Mouse (Mus musculus): ENCODE results near the gene Taok3. TPM values are rescaled to one million over a fixed set of nuclear protein-coding genes. Genes with fewer than 3 reads are reported as not detected.

Gene Taok3
- polyA plus RNA-seq, 1 experiment from 2014 or later = 8.0 TPM

- Histone ChIP-seq H3K9ac (replicated peaks) (peak overlapping the region; percentile 56; the same call in 1 of the 2 replicates), H3K27ac (no peak overlapping the region), H3K4me3 (replicated peaks) (peak overlapping the region; percentile 44), H3K4me1 (replicated peaks) (peaks cover 17% of the 10 kb centered on the region), H3K9me3 (no peaks in the 10 kb centered on the region), H3K36me3 (no peaks in the 10 kb centered on the region), H3K4me2 (peak overlapping the region; percentile 85), H3K27me3 (peaks cover 37% of the 10 kb centered on the region)
- ATAC-seq (ENCODE audit: insufficient number of reproducible peaks, insufficient read depth, low FRiP score, low TSS enrichment, low read depth) = no peak
- 7% methylated on average over 12 of the region's 12 CpGs for WGBS
These were observed 120.4 kb downstream of the Taok3 start for GRCm38 (mm10) chr5:117240321-117240731.

DNA sequence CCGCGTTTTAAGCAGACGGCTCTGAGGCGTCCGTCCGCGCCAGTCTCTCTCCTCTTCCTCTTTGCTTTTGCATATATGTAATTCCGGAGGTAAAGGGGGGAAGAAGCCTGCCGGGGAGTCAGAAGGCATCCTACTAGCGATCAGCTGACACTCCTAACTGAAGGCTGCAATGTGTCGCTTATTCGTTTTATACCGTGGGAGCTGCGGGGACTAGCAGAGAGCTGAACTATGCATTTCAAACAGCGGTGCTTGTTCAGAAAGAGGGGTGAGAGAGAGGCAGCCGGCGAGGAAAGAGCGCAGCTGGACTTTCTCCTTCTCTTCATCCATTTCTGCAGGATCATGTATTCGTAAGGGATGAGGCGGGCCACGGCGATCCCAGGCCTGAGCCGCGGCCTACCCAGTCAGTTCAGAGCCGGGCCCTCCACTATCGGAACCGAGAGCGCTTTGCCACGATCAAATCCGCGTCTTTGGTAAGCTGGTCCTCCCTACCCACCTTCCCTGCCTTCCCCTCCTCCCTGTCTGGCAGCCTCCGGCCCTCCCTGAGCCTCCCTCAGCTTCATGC lies 120.9 kb downstream of the Taok3 start:
- Histone ChIP-seq H3K27me3 (peaks cover 37% of the 10 kb centered on the region), H3K9me3 (no peaks in the 10 kb centered on the region), H3K36me3 (no peaks in the 10 kb centered on the region), H3K4me1 (replicated peaks) (peaks cover 17% of the 10 kb centered on the region), H3K4me3 (replicated peaks) (peak overlapping the region; percentile 44), H3K4me2 (peak overlapping the region; percentile 85), H3K27ac (no peak overlapping the region), H3K9ac (replicated peaks) (peak overlapping the region; percentile 56)
- no peak for ATAC-seq (ENCODE audit: insufficient number of reproducible peaks, insufficient read depth, low FRiP score, low TSS enrichment, low read depth)
- WGBS = 2% methylated on average over 32 of the region's 32 CpGs

- Histone ChIP-seq H3K27ac (no peak overlapping the region), H3K4me3 (replicated peaks) (no peak overlapping the region), H3K9ac (replicated peaks) (no peak overlapping the region), H3K4me2 (no peak overlapping the region), H3K9me3 (no peaks in the 10 kb centered on the region), H3K4me1 (replicated peaks) (peaks cover 17% of the 10 kb centered on the region), H3K36me3 (no peaks in the 10 kb centered on the region), H3K27me3 (peaks cover 37% of the 10 kb centered on the region)
- 52% methylated on average over 16 of the region's 16 CpGs for WGBS
- no peak for ATAC-seq (ENCODE audit: insufficient number of reproducible peaks, insufficient read depth, low FRiP score, low TSS enrichment, low read depth)
These were observed 122.1 kb downstream of the Taok3 start for GRCm38 (mm10) chr5:117241935-117242531.

DNA sequence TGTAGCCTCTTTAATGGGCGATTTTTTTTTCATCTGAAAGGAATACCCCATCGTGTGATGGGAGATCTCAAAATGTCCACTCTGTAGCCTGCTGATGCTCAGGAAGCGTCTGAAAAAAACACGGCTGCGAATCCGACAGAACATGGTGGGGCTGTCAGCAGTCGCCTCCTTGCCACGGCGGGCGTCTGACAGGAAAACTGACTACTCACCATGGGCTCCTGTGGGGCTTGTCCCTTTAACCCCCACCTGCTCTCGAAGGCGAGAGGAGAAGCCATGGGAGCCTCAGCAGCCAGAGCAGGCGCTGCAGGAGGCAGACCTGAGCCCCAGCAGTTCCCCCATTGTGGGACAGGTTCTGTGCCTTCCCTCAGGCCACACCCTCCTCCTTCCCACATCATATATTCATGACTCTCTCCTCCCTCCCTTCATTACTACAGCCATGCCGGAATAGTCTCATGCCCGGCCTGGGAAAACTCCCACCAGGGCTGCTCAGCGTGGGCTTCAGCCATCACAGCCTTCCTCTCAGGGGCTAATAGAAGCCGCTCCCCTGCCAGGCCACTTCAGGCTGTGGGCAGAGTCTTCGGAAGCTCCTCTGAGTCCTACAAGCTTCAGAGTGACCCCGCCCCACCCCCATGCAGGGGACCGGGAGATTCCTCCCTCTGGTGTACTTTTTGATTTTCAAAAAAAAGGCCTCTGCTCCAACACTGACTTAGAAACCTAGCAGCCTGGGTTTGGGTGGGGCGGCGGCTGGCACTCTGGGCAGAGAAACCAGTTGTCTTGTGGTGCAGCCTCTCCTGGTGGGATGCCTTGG lies 122.9 kb downstream of the Taok3 start:
- no peak for ATAC-seq (ENCODE audit: insufficient number of reproducible peaks, insufficient read depth, low FRiP score, low TSS enrichment, low read depth)
- Histone ChIP-seq H3K4me1 (replicated peaks) (peaks cover 17% of the 10 kb centered on the region), H3K4me2 (peak overlapping the region; percentile 49), H3K4me3 (replicated peaks) (peak overlapping the region; percentile 25), H3K36me3 (no peaks in the 10 kb centered on the region), H3K9ac (replicated peaks) (no peak overlapping the region), H3K27me3 (peaks cover 37% of the 10 kb centered on the region), H3K9me3 (no peaks in the 10 kb centered on the region), H3K27ac (no peak overlapping the region)
- 28% methylated on average over 22 of the region's 22 CpGs for WGBS

- Histone ChIP-seq H3K9ac (replicated peaks) (no peak overlapping the region), H3K9me3 (no peaks in the 10 kb centered on the region), H3K27ac (no peak overlapping the region), H3K36me3 (no peaks in the 10 kb centered on the region), H3K27me3 (peaks cover 33% of the 10 kb centered on the region), H3K4me3 (replicated peaks) (no peak overlapping the region), H3K4me2 (no peak overlapping the region), H3K4me1 (replicated peaks) (peaks cover 23% of the 10 kb centered on the region)
- ATAC-seq (ENCODE audit: insufficient number of reproducible peaks, insufficient read depth, low FRiP score, low TSS enrichment, low read depth) = no peak
- 83% methylated on average over 8 of the region's 8 CpGs for WGBS
These were observed 125.2 kb downstream of the Taok3 start for GRCm38 (mm10) chr5:117245170-117245569.

- Histone ChIP-seq H3K27me3 (peaks cover 2% of the 10 kb centered on the region; the same call in 1 of the 2 replicates), H3K4me3 (replicated peaks) (no peak overlapping the region), H3K9me3 (no peaks in the 10 kb centered on the region), H3K4me1 (replicated peaks) (peaks cover 14% of the 10 kb centered on the region), H3K4me2 (no peak overlapping the region), H3K27ac (no peak overlapping the region), H3K9ac (replicated peaks) (no peak overlapping the region), H3K36me3 (no peaks in the 10 kb centered on the region)
- 16% methylated on average over 10 of the region's 10 CpGs for WGBS
- ATAC-seq (ENCODE audit: insufficient number of reproducible peaks, insufficient read depth, low FRiP score, low TSS enrichment, low read depth) = no peak
These were observed 128.4 kb downstream of the Taok3 start for GRCm38 (mm10) chr5:117248351-117248750.

GRCm38 (mm10) chr5:117250796-117251195 lies 130.9 kb downstream of the Taok3 start:
- no peak for ATAC-seq (ENCODE audit: insufficient number of reproducible peaks, insufficient read depth, low FRiP score, low TSS enrichment, low read depth)
- Histone ChIP-seq H3K27ac (no peak overlapping the region), H3K9ac (replicated peaks) (no peak overlapping the region)

DNA sequence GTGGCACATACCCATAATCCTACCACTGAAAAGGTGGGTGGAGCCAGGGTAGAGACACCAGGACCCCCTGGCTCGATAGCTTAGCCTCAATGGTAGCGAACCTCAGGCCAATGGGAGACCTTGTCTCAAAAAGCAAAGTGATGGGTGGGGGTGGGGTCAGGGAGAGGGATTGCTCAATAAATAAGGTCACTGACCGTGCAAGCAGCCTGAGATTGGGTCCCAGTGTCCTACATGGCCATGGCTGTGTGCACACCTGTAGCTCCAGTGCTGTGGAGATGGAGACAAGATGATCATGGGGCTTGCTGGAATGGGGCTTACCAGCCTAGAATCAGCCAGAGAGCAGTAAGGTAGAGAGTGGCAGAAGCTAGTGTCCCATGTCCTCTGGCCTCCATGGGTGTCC lies 131.8 kb downstream of the Taok3 start:
- no peak for ATAC-seq (ENCODE audit: insufficient number of reproducible peaks, insufficient read depth, low FRiP score, low TSS enrichment, low read depth)
- WGBS = 89% methylated on average over 3 of the region's 3 CpGs

More at GRCm38 (mm10) chr5:117250796-117251195, 130.9 kb downstream of the Taok3 start:
- WGBS = 44% methylated on average over 20 of the region's 24 CpGs
- Histone ChIP-seq H3K4me1 (replicated peaks) (peaks cover 14% of the 10 kb centered on the region), H3K4me2 (peak overlapping the region; percentile 10; the same call in 1 of the 2 replicates), H3K4me3 (replicated peaks) (no peak overlapping the region), H3K36me3 (no peaks in the 10 kb centered on the region), H3K9me3 (no peaks in the 10 kb centered on the region), H3K27me3 (no peaks in the 10 kb centered on the region)

GRCm38 (mm10) chr5:117258276-117258675 lies 138.3 kb downstream of the Taok3 start:
- Histone ChIP-seq H3K4me2 (no peak overlapping the region), H3K4me1 (replicated peaks) (no peaks in the 10 kb centered on the region), H3K27ac (no peak overlapping the region), H3K9ac (replicated peaks) (no peak overlapping the region), H3K9me3 (no peaks in the 10 kb centered on the region), H3K4me3 (replicated peaks) (no peak overlapping the region), H3K27me3 (no peaks in the 10 kb centered on the region), H3K36me3 (no peaks in the 10 kb centered on the region; the same call in 1 of the 2 replicates)
- 92% methylated on average over 15 of the region's 15 CpGs for WGBS
- ATAC-seq (ENCODE audit: insufficient number of reproducible peaks, insufficient read depth, low FRiP score, low TSS enrichment, low read depth) = no peak

More for the DNA sequence above, 131.8 kb downstream of the Taok3 start:
- no peaks in the 10 kb centered on the region for H3K36me3 ChIP-seq
- no peak overlapping the region for H3K4me2 ChIP-seq
- H3K9me3 ChIP-seq = no peaks in the 10 kb centered on the region
- H3K4me3 ChIP-seq (replicated peaks) = no peak overlapping the region
- no peak overlapping the region for H3K27ac ChIP-seq
- peaks cover 14% of the 10 kb centered on the region for H3K4me1 ChIP-seq (replicated peaks)
- no peaks in the 10 kb centered on the region for H3K27me3 ChIP-seq
- H3K9ac ChIP-seq (replicated peaks) = no peak overlapping the region

DNA sequence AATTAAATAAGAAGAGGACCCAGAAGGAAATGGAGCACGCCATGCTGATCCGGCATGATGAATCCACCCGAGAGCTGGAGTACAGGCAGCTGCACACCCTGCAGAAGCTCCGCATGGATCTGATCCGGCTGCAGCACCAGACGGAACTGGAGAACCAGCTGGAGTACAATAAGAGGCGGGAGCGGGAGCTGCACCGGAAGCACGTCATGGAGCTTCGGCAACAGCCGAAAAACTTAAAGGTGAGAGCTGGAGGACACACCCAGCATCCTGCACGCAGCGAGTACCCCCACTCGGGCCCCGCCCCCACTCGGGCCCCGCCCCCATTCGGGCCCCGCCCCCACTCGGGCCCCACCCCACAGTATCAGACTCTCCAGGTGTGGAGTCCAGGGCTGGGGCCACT lies 143.6 kb downstream of the Taok3 start:
- Histone ChIP-seq H3K9me3 (peaks cover 4% of the 10 kb centered on the region; the same call in 1 of the 2 replicates), H3K4me1 (replicated peaks) (no peaks in the 10 kb centered on the region), H3K9ac (replicated peaks) (no peak overlapping the region), H3K36me3 (peaks cover 7% of the 10 kb centered on the region), H3K27me3 (no peaks in the 10 kb centered on the region), H3K27ac (no peak overlapping the region), H3K4me3 (replicated peaks) (no peak overlapping the region), H3K4me2 (no peak overlapping the region)
- 83% methylated on average over 21 of the region's 21 CpGs for WGBS
- ATAC-seq (ENCODE audit: insufficient number of reproducible peaks, insufficient read depth, low FRiP score, low TSS enrichment, low read depth) = no peak

GRCm38 (mm10) chr5:117264701-117265100 lies 144.8 kb downstream of the Taok3 start:
- Histone ChIP-seq H3K4me2 (no peak overlapping the region), H3K27me3 (no peaks in the 10 kb centered on the region), H3K4me1 (replicated peaks) (no peaks in the 10 kb centered on the region), H3K36me3 (peaks cover 7% of the 10 kb centered on the region), H3K9ac (replicated peaks) (no peak overlapping the region), H3K27ac (no peak overlapping the region), H3K9me3 (peaks cover 4% of the 10 kb centered on the region; the same call in 1 of the 2 replicates), H3K4me3 (replicated peaks) (no peak overlapping the region)
- no peak for ATAC-seq (ENCODE audit: insufficient number of reproducible peaks, insufficient read depth, low FRiP score, low TSS enrichment, low read depth)
- WGBS = 40% methylated on average over 5 of the region's 5 CpGs
